In the genomic region with DNA sequence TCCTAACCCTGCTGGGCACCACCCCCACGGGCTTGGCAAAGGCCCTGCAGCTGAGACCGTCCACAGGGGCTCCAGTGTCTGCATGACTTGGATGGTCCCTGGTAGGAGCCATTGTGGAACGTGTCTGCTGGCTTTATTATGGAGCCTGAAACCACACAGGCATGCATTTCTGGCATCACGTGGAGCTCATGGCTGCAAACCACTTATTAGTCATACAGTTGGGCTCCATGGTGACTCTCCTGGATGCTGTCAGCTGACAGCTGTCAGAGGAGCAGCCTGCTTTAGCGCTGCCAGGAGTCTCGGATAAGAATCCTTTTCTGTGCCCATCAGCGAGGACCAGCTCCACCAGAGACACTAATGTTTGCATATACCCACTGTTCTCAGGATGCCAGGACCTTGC, we compare ENCODE assay signal across 9 mouse cellular contexts. TPM values are rescaled to one million over a fixed set of nuclear protein-coding genes. Genes with fewer than 3 reads are reported as not detected.
DNase-seq lines count a peak whose midpoint lies in the region; ATAC-seq lines count a peak whose summit lies in the region.
"Had no signal": no experiment of that assay in that cellular context is flagged by ENCODE, and none has a peak within 500 bp of the region (broad histone marks: within the 10 kb centered on the region; RNA-seq: fewer than 3 reads in every experiment).

No protein-coding gene starts in this region.

- ATAC-seq in hindbrain, embryonic 16.5 days, result 0 out of 2 replicates have a peak, but pooled peaks have one; percentile 24
- ATAC-seq in hindbrain, embryonic 11.5 days (ENCODE audit: low FRiP score), result no peak

- no peaks in the 10 kb centered on the region for H3K9me3 ChIP-seq in hindbrain, embryonic 16.5 days (ENCODE audit: control insufficient read depth, low read length)
- no peaks in the 10 kb centered on the region for H3K9me3 ChIP-seq in hindbrain, embryonic 11.5 days (ENCODE audit: control insufficient read depth, low read length)
- H3K9me3 ChIP-seq: hindbrain, embryonic 10.5 days; neural tube, embryonic 13.5 days had no signal

- no peak overlapping the region for H3K9ac ChIP-seq in hindbrain, embryonic 16.5 days (ENCODE audit: low read depth, low read length)
- H3K9ac ChIP-seq in hindbrain, embryonic 11.5 days (ENCODE audit: low read depth, low read length), result no peak overlapping the region
- H3K9ac ChIP-seq: neural tube, embryonic 13.5 days had no signal

- intact Hi-C loops in heart, postnatal 14 days (cut with DNase I), result loop anchor here (5.0 kb wide), 1 partner anchor 92 kb away; no protein-coding TSS in a partner anchor

- H3K27ac ChIP-seq in hindbrain, embryonic 16.5 days (ENCODE audit: low read depth, low read length), result no peak overlapping the region
- H3K27ac ChIP-seq in hindbrain, embryonic 11.5 days (ENCODE audit: low read depth, low read length), result no peak overlapping the region
- H3K27ac ChIP-seq: hindbrain, embryonic 10.5 days; neural tube, embryonic 13.5 days had no signal

- no peak overlapping the region for H3K4me2 ChIP-seq in hindbrain, embryonic 16.5 days (ENCODE audit: low read length)
- H3K4me2 ChIP-seq in hindbrain, embryonic 11.5 days (replicated peaks; ENCODE audit: low read depth, low read length), result no peak overlapping the region
- H3K4me2 ChIP-seq: neural tube, embryonic 13.5 days had no signal

- H3K27me3 ChIP-seq in hindbrain, embryonic 16.5 days (replicated peaks; ENCODE audit: control insufficient read depth, insufficient read depth, low read length), result no peaks in the 10 kb centered on the region
- H3K27me3 ChIP-seq in hindbrain, embryonic 11.5 days (ENCODE audit: control insufficient read depth, insufficient read depth, low read length), result no peaks in the 10 kb centered on the region
- H3K27me3 ChIP-seq: neural tube, embryonic 13.5 days had no signal

- DNase-seq in hindbrain, embryonic 11.5 days (ENCODE audit: low spot score), result no peak
- DNase-seq in fibroblast of lung, adult 2 months (ENCODE audit: low read depth), result peak; percentile 79
- DNase-seq in heart, postnatal 14 days, result peak; percentile 41 to 65
- peak; percentile 44 for DNase-seq in right cerebral cortex, postnatal 25 days
- no peak for DNase-seq in B cell, adult 2 months
- no peak for DNase-seq in kidney, postnatal 25 days

- peaks cover 56% of the 10 kb centered on the region for H3K36me3 ChIP-seq in hindbrain, embryonic 16.5 days (ENCODE audit: control insufficient read depth, insufficient read depth, low read length)
- peaks cover 16% of the 10 kb centered on the region for H3K36me3 ChIP-seq in hindbrain, embryonic 11.5 days (ENCODE audit: control insufficient read depth, insufficient read depth, low read length)

- no peak overlapping the region for H3K4me3 ChIP-seq in hindbrain, embryonic 16.5 days (ENCODE audit: low read length)
- no peak overlapping the region for H3K4me3 ChIP-seq in hindbrain, embryonic 11.5 days (ENCODE audit: low read depth, low read length)
- H3K4me3 ChIP-seq: hindbrain, embryonic 10.5 days; neural tube, embryonic 13.5 days had no signal

- H3K4me1 ChIP-seq in hindbrain, embryonic 16.5 days (ENCODE audit: control insufficient read depth, insufficient read depth, low read depth, low read length), result no peaks in the 10 kb centered on the region
- no peaks in the 10 kb centered on the region for H3K4me1 ChIP-seq in hindbrain, embryonic 11.5 days (replicated peaks; ENCODE audit: control insufficient read depth, insufficient read depth, low read length)

- WGBS in hindbrain, embryonic 16.5 days, result 87% methylated on average over 7 of the region's 7 CpGs
- WGBS in hindbrain, embryonic 11.5 days, result 91% methylated on average over 7 of the region's 7 CpGs

RNA-seq across cellular contexts. Expression of gene Dbnl, which starts 7.4 kb away (rescaled TPM):
- polyA plus RNA-seq in hindbrain, embryonic 16.5 days (2015; fragmentation: Nextera tagmentation; extraction: Ambion mirVana), result 148 and 150 TPM in 2 replicates
- 141 and 144 TPM in 2 replicates for polyA plus RNA-seq in hindbrain, embryonic 11.5 days (2014; fragmentation: Nextera tagmentation; extraction: Ambion mirVana)
- 10 to 100 TPM; 27.3 to 30.5 TPM for total RNA-seq in heart, postnatal 14 days (2021)

RNA-seq across cellular contexts. Expression of gene Pgam2, which starts 7.8 kb away (rescaled TPM):
- 3.3 and 13.6 TPM in 2 replicates for polyA plus RNA-seq in hindbrain, embryonic 16.5 days (2015; fragmentation: Nextera tagmentation; extraction: Ambion mirVana)
- polyA plus RNA-seq in hindbrain, embryonic 11.5 days (2014; fragmentation: Nextera tagmentation; extraction: Ambion mirVana), result 7.9 and 8.5 TPM in 2 replicates
- total RNA-seq in heart, postnatal 14 days (2021), result 100 to 1,000 TPM; 796 to 815 TPM

RNA-seq across cellular contexts. Expression of gene Urgcp, which starts 33.5 kb away (rescaled TPM):
- 35.6 and 36.7 TPM in 2 replicates for polyA plus RNA-seq in hindbrain, embryonic 16.5 days (2015; fragmentation: Nextera tagmentation; extraction: Ambion mirVana)
- polyA plus RNA-seq in hindbrain, embryonic 11.5 days (2014; fragmentation: Nextera tagmentation; extraction: Ambion mirVana), result 8.4 and 9.6 TPM in 2 replicates
- 10 to 100 TPM; 55.6 to 66.5 TPM for total RNA-seq in heart, postnatal 14 days (2021)

RNA-seq across cellular contexts. Expression of gene Polm, which starts 42.1 kb away (rescaled TPM):
- polyA plus RNA-seq in hindbrain, embryonic 16.5 days (2015; fragmentation: Nextera tagmentation; extraction: Ambion mirVana), result 5.5 and 6.1 TPM in 2 replicates
- 5.6 and 6.9 TPM in 2 replicates for polyA plus RNA-seq in hindbrain, embryonic 11.5 days (2014; fragmentation: Nextera tagmentation; extraction: Ambion mirVana)
- 1 to 10 TPM; 4.2 to 5.0 TPM for total RNA-seq in heart, postnatal 14 days (2021)

Comparison
In these comparisons a context has a peak if more than half of its experiments do, and no peak if none do; other contexts are left out.
1. DNase-seq: peak in fibroblast of lung, adult 2 months (single experiment), heart, postnatal 14 days (2 of 2) and right cerebral cortex, postnatal 25 days (single experiment); none in hindbrain, embryonic 11.5 days (single experiment), B cell, adult 2 months (0 of 2) and kidney, postnatal 25 days (0 of 2).